Mouse (Mus musculus) megakaryocyte, adult 5-6 weeks (primary cell): ENCODE measurements at regions not wholly inside any gene's neighbourhood (a gene's known extent, or its start where the extent isn't known, plus 50 kb on each side); places are given as distances from the start of the nearest gene placed in this dataset.

Experiments
- ATAC-seq: 2 replicates; pipeline ENCODE4 v1.8.0; 2016; ENCODE audit warnings: mild to moderate bottlenecking, inconsistent platforms; ENCODE audit not compliant: poor library complexity, severe bottlenecking

DNA sequence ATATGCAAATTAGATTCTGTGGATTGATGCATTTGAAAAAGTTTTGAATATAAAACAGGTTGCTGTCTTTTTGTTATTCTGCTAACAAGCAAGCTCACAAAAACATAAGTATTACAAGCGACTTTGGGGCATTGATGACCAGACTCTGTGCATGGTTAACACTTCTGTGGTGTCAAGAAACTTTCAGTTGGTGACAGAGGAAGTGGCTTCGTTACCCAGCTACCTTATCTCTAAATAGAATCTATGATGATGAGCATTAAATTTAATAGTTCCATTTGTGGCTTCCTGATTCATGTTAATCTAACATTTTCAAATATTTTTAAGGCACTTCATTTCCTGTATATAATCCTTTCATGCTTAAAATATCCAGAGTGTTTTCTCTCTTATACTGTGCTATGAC is 100.8 kb downstream of the Tm2d1 start:
- peak; percentile 69 for ATAC-seq

DNA sequence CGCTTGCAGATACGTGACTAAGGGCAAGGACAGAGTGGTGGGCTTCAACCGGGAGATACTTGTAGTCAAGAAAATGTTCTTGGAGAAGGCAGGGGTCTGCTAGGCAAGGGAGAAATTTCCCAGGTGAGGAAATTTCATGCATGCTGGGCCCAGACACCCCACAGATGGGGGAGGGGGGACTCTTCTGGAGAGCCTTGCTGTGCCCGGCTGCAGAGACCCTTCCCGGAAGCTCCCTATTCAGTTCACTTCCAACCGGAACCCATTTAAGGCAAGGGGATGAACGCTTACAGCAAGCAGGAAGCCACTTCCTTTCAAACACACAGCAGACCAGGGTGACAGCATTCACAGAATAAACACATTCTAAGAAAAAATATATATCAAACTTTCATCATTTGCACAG is 124.8 kb downstream of the Tm2d1 start:
- no peak for ATAC-seq

DNA sequence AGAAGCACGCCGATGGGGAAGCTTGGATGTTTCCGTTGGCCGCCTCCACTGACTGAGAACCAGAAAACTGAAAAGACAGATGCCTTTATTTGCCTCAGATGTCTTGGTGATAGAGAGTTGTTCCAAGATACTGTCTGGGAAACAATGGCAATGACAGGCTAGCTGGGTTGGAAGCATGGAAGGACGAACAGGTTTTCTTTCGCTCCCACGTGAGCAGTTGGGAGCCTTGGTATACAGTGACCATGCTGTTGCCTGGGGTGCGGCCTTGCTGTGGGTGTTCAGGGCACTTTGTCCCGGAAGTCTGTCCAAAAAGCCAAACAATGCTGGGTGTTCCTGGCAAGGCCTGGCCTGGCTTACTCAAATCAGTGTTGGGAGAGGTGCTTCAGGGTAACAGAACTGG is 125.4 kb downstream of the Tm2d1 start:
- no peak for ATAC-seq

DNA sequence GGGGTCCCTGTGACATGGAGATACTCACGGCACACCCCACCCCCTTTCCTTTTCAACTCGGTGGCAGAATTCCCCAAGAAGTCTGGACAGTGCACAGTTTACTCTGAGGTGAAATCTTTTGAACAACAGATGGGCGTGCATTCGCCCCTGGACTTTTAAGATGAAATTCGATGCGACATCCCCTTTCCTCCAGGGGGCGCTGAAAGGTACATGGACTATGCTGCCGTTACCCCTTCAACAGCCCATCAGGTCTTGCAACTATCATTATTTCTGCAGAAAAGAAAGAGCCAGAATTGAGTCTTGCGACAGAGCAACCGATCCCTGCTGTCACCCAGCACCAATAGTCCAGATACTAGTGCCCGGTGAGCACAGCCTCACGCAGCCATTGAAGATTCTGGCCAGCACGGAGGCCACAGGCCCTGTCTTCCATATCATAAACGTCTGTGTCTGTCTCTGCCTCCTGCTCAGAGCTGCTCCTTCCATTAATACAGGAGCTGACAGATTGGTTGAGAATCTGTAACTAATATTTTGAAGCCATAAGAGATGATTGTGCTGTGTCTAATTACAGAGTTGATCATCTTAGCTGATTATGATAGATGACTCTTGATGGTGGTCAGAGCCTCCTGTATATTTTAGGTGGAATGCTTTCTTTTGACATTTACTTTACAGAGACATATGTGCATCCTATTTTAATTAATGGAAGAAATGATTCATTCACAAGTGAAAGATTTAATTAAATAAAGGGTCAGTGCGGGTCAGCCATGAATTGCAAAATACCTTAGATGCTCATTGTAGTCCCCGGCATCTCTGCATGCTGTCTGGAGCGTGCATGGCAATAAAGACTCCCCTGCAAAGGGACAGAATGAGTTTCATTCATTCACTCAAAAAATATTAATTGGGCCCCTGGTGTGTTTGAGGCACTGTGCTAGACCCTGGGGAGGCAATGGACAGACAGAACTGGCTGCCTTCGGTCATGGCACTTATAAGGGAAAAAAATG is 128.0 kb downstream of the Tm2d1 start:
- ATAC-seq: peak; percentile 60; the same call in 1 of the 2 replicates

DNA sequence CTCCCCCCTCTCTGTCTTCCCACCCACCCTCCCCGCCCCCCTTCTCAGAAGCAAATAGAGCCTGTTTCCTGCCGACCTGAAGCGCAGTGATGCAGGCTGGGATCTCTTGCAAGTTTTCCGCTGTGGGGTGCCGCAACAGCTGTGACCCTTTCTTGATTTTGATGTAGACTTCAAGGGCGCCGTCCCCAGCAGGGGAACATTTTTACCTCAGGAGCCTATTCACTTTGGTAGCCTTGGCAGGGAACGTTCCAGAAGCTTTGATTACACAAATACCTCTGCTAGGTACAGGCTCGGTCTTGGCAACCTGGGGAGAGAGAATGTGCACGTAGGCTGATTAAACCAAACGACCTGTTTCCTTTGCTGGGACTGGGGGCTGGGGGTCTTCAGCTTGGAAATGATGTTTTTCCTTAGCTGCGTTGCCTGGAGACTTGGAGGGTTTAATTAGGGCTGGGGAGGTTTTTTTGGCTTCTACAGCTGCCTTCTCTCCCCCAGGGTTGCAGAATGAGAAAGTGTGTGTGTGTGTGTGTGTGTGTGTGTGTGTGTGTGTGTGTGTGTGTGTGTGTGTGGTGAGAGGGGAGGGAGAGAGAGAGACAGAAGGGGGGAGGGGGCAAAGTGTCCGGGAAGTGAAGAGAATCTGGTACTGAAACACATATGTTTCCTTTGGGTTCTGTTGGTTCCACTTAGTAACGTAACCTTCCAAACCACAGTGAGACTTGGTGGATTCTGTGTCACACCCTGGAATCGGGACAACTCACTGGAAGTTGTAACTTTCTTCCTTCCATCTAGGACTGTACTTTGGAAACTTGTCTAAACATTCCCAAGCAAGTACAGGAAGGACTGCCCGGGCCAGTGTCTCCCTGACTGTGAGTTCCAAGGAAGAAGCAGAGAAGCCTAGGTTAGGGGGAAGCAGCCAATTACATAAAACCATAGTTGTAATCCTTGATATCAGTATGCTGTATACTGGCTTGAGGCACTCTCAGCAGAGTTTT is 138.9 kb downstream of the Tm2d1 start:
- ATAC-seq: no peak

DNA sequence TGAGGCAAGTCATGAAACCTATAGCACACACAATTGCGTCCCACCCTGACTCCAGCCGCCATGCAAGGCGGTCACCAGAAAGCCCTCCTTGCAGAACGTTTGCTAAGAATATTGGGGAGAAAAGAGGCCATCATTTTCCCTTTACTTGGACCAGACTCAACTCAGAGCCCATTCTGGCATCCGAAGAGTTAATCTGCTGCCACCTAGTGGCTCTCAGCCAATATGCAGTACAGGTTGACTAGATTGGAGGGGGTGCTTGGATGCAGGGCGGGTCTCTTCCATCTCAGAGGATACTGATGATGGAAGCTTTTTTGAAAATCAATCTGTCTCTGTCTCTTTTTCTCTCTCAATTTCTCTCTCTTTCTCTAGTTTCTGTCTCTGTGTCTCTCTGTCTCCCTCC is 139.6 kb downstream of the Tm2d1 start:
- ATAC-seq: peak; percentile 72

DNA sequence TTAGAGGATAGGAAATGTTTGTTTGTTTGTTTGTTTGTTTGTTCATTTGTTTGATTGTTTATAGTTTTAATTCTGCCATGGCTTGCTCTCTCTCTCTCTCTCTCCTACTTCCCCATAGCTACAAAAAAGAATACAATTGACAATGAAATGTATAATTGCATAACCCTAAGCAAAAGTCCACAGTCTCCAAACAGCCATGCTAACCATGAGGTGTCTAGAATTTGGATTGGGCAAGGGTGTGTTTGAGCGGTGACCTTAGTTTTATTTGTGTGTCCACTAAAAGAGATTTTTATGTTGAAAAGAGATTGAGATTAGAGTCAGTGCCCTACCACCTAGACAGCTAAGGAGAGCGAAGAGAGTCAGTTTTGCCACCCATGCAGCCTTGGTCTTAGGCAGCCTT is 141.2 kb downstream of the Tm2d1 start:
- no peak for ATAC-seq

DNA sequence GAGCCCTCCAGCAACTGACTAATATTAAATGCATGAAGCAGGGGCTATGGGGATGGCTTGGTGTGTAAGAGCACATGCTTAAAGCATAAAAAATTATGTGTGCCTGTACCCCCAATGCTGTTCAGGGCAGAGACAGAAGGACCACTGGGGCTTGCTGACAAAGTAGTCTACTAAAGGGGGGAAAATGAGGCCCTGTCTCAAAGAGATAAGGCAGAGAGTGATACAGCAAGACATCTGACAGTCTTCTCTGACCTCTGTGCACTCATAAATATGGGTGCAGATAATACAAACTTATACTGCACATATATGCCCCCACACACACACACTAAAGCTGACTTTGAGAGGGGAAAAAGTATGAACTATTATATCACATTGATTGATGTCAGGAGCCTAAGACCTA is 142.8 kb downstream of the Tm2d1 start:
- no peak for ATAC-seq

DNA sequence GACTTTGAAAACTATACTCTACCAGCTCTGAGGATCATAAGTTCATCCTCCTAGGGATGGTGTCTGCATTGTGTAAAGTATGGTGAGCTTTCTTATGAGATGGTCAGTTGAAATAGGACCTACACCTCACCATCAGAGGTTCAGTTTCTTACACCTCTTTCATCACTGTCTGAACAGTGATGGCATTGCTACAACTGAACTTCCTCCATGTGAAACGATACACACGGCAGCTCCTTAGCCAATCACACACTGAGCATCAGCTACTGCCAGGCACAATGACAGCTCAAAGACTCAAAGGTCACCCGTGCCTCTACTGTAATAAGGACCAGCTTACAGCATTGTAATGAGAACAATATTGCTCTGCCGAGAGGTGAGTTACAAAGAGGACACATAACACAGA is 145.0 kb downstream of the Tm2d1 start:
- peak; percentile 66 for ATAC-seq

DNA sequence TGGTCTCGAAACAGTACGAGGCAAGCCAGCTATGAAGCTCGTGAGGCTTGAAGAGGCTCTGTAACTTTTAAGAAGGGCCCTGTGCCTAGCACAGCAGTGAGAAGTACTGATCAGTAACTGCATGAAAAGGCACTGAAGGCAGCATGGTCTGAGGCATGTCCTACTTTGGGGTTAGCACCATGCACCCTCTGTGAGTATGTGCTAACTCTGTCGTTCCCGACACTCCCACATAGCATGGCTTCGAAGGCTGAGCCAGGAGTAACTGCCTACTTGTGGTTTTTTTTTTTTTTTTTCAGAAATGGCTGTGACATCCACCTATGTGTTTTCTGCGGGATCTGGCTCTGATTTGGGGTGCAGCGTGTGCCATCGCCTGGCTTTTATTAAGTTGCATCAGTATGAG is 145.6 kb downstream of the Tm2d1 start:
- ATAC-seq: no peak

DNA sequence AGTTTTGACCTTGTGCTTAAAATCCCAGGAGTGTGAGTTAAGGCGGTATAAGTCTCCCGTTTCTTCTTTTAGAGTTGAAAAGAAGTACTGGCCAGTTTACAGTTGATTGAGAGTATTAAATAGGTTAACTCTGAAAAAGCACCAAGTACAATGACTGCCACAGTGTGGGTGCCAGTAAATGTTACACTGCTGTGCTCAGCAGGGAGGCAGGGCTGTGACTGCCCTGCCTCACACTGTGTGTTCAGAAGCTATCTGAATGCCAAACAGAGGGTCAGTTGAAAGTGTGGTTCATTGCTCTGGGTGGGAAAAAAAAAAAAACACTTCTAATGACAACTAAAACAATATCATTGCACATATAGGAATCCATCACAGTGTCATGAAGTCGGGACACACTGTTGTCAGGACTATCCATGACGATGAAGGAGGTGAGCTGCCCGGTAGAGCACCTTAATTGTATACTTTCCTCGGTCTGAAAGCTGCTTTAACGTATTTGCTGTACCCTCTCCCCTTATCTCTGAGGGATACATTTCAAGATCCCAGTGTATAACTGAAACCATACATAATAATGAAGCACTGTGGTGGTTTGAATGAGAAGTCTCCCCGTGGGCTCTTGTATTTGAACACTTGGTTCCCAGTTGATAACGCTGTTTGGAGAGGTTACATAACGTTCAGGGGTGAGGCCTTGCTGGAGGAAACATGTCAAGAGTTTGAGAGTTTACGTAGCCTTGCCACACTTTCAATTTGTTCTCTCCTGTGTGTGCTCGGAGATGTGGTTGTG is 146.9 kb downstream of the Tm2d1 start:
- no peak for ATAC-seq

DNA sequence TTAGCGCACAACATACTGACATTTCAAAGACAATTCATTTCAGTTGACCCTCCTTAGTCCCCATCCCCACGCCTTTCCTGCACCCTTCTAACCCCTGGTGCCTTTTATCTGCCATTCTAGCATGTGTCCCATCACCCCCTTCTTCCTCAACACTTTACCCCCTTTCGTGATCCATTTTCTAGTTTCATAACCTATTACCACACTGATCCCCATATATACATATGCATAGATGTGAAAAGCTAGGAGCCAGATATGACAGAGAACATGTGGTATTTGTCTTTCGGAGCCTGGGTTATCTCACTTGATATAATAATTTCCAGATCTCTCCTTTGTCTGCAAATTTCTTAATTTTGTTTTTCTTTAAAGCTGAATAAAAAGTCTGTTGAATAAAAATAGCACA is 154.9 kb downstream of the Tm2d1 start:
- ATAC-seq: no peak

DNA sequence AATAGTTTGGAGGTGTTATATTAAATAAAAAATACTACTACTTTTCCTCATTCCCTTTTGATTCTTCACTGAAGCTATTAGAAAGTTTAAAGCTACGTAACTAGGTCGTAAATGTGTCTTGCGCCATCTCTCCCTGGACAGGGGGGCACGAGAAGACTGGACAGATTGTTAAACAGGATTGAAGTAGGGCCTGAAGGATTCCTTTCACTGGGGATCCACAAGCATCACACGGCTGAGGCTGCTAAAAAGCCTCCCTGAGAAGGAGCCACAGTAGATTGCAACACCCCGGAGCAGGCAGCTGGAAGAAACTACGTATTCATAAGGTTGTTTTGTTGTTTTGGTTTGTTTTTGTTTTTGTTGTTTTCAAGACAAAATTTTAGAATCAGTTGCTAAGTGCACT is 158.7 kb downstream of the Tm2d1 start:
- no peak for ATAC-seq

DNA sequence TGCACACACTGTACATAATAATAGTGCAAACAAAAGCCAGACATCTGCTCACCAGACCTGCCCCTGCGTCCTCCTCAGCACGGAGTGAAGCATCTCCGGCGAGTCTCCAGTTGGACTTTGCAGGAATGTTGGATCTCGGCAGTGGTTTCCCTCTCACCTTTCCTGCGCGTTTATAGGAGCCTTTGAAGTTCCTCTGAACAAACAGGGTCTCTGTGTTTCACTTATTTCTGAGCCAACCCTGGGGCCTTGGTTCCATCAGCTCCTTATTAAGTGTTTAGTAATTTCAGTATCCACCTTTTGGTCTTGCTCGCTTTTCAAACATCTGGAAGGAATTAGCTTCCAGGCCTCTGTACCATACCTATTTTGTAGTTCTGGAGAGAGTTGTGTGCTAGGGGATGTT is 159.7 kb downstream of the Tm2d1 start:
- no peak for ATAC-seq

DNA sequence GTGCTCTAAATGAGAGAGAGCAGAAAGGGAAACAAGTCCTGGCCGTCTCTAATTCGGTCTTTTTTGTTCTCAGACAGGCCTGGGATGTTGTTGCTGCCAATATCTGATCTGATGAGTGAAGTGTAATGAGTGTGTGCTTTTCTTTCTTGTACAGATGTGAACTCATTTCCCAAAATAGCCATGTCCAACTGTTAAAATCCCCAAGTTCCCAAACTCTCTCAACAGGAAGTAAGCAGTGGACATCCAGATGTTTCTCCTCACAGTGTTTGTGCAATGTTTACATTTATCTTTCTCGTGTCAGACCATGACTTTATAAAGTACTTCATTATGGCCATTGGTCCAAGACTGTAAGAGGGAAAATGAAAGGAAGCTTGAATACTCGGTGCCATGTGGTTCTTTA is 161.5 kb downstream of the Tm2d1 start:
- ATAC-seq: no peak

DNA sequence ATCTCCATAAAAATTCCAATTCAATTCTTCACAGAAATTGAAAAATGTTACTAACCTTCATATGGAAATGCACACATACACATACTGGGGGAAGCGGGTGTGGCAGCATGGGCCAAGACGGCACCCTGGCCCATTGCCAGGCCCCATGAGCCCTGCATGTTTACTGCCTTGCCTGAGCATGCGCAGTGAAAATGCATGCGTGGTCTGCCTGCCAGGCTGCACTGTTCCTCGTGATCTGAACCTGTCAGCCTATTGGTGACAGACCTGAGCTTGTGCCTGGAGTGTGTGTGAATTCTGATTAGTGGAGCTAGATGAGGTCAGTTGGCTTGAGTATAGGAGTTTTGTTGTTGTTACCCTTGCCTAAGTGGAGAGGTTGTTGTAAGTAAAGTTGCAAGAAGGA is 167.9 kb downstream of the Tm2d1 start:
- no peak for ATAC-seq

DNA sequence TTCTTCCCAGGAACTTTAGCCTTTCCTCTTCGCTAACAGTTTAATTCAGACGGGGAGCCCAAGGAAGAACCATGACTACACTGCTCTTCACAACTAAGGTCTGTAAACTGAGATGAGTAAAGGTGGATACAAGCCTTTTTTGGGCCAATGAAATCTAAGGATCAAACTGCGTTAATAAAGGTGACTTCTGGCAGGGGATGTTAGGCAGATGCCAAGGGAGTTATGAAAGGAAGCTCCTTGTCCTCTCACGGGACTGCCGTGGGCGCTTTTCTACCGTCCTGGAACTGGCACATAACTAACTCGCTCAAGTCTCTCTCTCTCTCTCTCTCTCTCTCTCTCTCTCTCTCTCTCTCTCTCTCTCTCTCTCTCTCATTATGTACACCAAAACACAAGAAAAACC is 175.7 kb downstream of the Tm2d1 start:
- ATAC-seq: no peak

DNA sequence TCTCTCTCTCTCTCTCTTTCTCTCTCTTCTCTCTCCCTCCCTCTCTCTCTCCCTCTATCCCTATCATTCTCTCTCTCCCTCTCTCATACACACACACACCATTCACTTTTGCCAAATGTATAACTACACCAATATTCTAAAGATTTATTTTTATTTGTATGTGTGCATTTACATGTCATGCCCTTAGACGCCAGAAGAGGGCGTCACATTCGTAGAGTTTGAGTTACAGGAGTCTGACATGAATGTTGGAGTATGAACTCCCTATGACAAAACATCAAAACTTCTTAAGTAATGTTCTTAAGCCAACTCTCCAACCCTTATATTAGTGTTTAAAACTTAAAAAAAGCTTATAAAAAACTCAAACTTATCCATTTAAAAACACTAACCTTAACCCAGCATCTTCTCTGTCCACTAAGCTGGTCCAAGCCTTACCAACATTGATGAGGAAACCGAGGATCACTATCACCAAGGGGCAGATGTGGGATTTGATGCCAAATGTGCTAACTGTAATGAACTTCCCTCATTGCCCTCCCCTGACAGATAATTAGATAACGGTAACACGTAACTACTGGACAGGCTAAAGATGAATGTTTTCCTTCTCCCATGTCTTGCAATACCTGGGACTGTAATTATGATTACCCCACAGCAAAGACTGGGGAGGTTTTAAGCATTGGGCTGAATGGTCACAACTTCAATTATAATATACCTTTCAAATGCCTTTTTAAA is 176.7 kb downstream of the Tm2d1 start:
- ATAC-seq: no peak

DNA sequence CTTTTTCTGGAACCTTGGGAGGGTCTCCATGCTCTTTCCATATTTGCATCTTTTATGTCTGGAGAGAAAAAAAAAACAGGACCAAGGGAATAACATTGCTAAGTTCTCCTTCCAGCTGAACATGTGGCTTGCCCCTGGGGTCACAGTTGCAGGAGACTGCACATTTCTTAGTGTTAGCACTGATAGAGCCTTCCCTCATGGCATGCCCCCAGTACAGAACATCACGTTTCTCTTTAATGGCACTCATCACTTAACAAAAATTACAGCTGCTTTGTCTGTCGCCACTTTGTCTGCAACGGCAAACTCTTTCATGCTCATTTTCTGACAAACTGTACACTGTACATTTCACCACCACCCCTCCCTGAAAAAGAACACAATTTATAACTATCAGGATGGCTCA is 180.0 kb downstream of the Tm2d1 start:
- ATAC-seq: no peak

DNA sequence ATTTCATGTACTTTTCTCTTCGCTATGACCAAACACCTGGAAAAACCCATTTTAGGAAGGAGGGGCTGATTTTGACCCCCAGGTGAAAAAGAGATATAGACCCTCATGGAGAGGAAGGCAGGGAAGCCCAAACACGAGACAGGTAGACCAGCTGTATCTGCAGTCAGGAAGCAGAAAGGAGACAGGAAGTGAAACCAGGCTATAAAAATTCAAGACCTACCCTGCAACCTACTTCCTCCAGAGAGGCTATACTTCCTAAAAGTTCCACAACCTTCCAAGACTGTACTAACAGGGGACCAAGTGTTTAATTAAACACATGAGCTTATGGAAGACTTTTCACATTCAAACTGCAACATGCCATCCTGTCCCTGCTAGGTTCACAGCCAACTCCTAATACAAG is 180.9 kb downstream of the Tm2d1 start:
- ATAC-seq: peak; percentile 94
